Mouse (Mus musculus) urinary bladder, postnatal 10 days (tissue): ENCODE results near the gene Pdcl3.
"Not testable (repeated sequence)": the region's sequence is repeated elsewhere in the genome, so short reads cannot be mapped to it uniquely, and the experiment has no call there.

Source experiments
- DNase-seq: peaks from one replicate; pipeline ENCODE4 v3.0.0; 2022; ENCODE audit warnings: low spot score

Gene Pdcl3

GRCm38 (mm10) chr1:39025142-39025541 is 39.7 kb downstream of the Pdcl3 start:
- no peak for DNase-seq

DNA sequence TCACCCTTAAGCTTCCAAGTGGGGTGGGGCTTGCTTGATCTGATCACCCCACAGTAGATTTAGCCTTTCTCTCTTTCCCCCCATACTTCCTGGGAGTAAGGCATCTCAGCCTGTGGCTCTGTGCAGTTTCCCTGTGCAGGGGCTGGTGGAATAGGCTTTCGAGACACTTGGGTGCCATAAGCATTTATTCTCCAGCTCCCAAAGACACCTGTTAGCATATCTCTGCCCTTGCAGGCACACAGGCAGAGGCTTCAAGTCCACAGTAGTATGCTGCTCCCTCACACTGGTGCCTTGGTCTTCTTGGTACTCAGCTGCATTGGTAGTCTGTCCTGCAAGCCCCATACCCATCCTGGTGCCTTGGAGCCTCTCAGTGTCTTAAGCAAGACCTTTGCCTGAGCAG is 40.4 kb downstream of the Pdcl3 start:
- no peak for DNase-seq

- no peak for DNase-seq
Measured at GRCm38 (mm10) chr1:39029176-39029575, 43.8 kb downstream of the Pdcl3 start.

DNA sequence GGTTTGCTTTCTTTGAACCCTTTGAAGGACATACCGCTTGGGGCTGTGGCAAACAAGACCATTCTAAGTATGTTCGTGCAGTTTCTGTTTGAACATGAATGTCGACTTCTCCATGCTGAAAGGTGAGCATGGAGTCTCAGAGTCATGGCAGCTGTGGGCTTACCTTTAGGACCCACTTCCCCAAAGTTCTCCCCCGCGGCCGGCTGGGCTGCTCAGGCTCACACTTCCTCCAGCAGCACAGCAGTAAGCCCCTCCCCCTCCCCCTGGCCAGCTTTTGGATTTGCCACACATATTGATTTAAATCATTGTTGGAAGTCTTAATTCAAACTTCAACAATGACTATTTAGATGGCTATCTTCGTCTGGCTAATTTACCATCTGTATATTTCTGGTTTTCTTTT is 44.7 kb downstream of the Pdcl3 start:
- no peak for DNase-seq

DNA sequence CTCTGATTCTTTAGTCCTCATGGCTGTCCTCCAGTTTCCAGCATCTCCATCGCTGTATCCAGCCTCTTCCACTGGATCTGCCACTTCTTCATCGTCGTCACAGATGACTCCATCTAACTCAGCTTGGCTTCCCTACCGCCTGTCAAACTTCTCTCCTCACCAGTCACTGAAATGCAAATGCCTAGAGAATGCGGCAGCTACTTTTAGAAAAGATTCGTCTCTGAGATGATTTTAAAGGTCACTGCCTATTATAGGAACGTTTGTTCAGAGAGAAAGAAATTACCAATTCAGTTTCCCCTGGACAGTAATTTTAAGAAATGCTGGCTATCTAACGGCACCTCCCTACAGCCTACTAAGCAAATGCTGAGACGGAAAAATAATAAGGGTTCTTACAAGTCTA is 50.4 kb downstream of the Pdcl3 start:
- DNase-seq = no peak

- DNase-seq = no peak
Measured at GRCm38 (mm10) chr1:39042188-39042587, 56.8 kb downstream of the Pdcl3 start.

DNA sequence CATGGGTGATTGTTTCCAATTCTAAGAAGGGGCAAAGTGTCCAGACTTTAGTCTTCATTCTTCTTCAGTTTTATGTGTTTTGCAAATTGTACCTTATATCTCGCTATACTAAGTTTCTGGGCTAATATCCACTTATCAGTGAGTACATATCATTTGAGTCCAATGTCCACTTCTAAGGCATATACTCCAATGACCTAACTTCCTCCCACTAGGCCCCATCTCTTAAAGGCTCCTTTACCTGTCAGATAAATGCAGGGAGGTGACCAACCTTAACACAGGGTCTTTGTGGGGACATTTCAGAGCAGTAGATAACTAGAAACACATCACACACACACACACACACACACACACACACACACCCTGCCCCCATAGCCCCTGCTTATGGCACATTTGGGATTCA is 59.0 kb downstream of the Pdcl3 start:
- DNase-seq = not testable (repeated sequence)

- DNase-seq = no peak
Measured at GRCm38 (mm10) chr1:39046689-39047088, 61.3 kb downstream of the Pdcl3 start.
